Mouse (Mus musculus) embryonic facial prominence, embryonic 10.5 days (tissue): Measurements from ENCODE around the gene Olfr1133. TPM values are rescaled to one million over a fixed set of nuclear protein-coding genes. Genes with fewer than 3 reads are reported as not detected.
"Not testable (repeated sequence)": the region's sequence is repeated elsewhere in the genome, so short reads cannot be mapped to it uniquely, and the experiment has no call there.

ENCODE experiments used
- DNase-seq: peaks from one replicate; pipeline ENCODE4 v3.0.0-alpha.2; 2017; ENCODE audit warnings: low spot score
- H3K27ac ChIP-seq: fragments of 300-500 bp; sonication (generic); replicated peaks from 2 replicates; pipeline ENCODE4 v1.5.1; 2016; ENCODE audit warnings: mild to moderate bottlenecking
- H3K27me3 ChIP-seq: fragments of 300-500 bp; sonication (generic); replicated peaks from 2 replicates; pipeline ENCODE4 v1.6.1; 2016; ENCODE audit warnings: low read depth, mild to moderate bottlenecking; ENCODE audit not compliant: poor library complexity, severe bottlenecking
- H3K36me3 ChIP-seq: fragments of 300-500 bp; sonication (generic); replicated peaks from 2 replicates; pipeline ENCODE4 v1.6.1; 2016; ENCODE audit warnings: mild to moderate bottlenecking, moderate library complexity
- H3K4me1 ChIP-seq: fragments of 300-500 bp; sonication (generic); 2 replicates; pipeline ENCODE4 v1.6.1; 2016
- H3K4me3 ChIP-seq: fragments of 300-500 bp; sonication (generic); 2 replicates; pipeline ENCODE4 v1.5.1; 2016; ENCODE audit warnings: mild to moderate bottlenecking, moderate library complexity
- H3K9me3 ChIP-seq: fragments of 300-500 bp; sonication (generic); 2 replicates; pipeline ENCODE4 v1.6.1; 2016; ENCODE audit warnings: mild to moderate bottlenecking
- WGBS: fragments of 180-500 bp; shearing (Covaris S2); methylation state at CpG from one replicate; pipeline ENCODE4 v1.1.7; 2016; 5-methylcytosine and 5-hydroxymethylcytosine counted together
- polyA plus RNA-seq: library from polyadenylated mRNA; unstranded; fragments of >200 nt; fragmentation: Nextera tagmentation; extraction: Ambion mirVana; gene quantifications from 2 replicates; pipeline ENCODE4 v1.2.1, GENCODE M21; 2016

Olfr1133 gene
- not detected in 2 replicates for polyA plus RNA-seq

GRCm38 (mm10) chr2:87647274-87647673 lies at the start of gene Olfr1133:
Gene Olfr1133, minus strand, starts transcription at chr2:87647374.
- Histone ChIP-seq H3K27ac (no peak within 1 kb of the TSS), H3K9me3 (no peaks in the 10 kb centered on the region), H3K4me3 (no peak within 1 kb of the TSS), H3K27me3 (no peaks in the 10 kb centered on the region), H3K4me1 (no peaks in the 10 kb centered on the region), H3K36me3 (no peaks in the 10 kb centered on the region)
- no peak for DNase-seq

- Histone ChIP-seq H3K4me1 (no peaks in the 10 kb centered on the region), H3K27me3 (no peaks in the 10 kb centered on the region), H3K27ac (no peak within 1 kb of the TSS), H3K36me3 (no peaks in the 10 kb centered on the region), H3K9me3 (no peaks in the 10 kb centered on the region), H3K4me3 (no peak within 1 kb of the TSS)
- DNase-seq: no peak
These were observed 46.7 kb upstream of the Olfr1133 start, which contains the start of gene Olfr1136 for GRCm38 (mm10) chr2:87693847-87694246. Gene Olfr1136, minus strand, starts transcription at chr2:87693947.

GRCm38 (mm10) chr2:87673564-87673963 lies 26.4 kb upstream of the Olfr1133 start, which contains the start of gene Olfr1135:
Gene Olfr1135, minus strand, starts transcription at chr2:87673664.
- H3K4me3 ChIP-seq: no peak within 1 kb of the TSS
- no peaks in the 10 kb centered on the region for H3K4me1 ChIP-seq
- no peak within 1 kb of the TSS for H3K27ac ChIP-seq
- no peaks in the 10 kb centered on the region for H3K27me3 ChIP-seq
- DNase-seq: no peak
- no peaks in the 10 kb centered on the region for H3K36me3 ChIP-seq
- no peaks in the 10 kb centered on the region for H3K9me3 ChIP-seq
- 26% methylated on average over 1 of the region's 1 CpGs for WGBS

- WGBS: 93% methylated on average over 2 of the region's 2 CpGs
- no peaks in the 10 kb centered on the region for H3K4me1 ChIP-seq
- no peaks in the 10 kb centered on the region for H3K9me3 ChIP-seq
- no peak within 1 kb of the TSS for H3K4me3 ChIP-seq
- no peak within 1 kb of the TSS for H3K27ac ChIP-seq
- no peak for DNase-seq
- no peaks in the 10 kb centered on the region for H3K27me3 ChIP-seq
- H3K36me3 ChIP-seq: no peaks in the 10 kb centered on the region
These were observed 11.2 kb upstream of the Olfr1133 start, which contains the start of gene Olfr1134 for GRCm38 (mm10) chr2:87658360-87658759. Gene Olfr1134, minus strand, starts transcription at chr2:87658460.

- Histone ChIP-seq H3K36me3 (no peaks in the 10 kb centered on the region), H3K27me3 (no peaks in the 10 kb centered on the region), H3K4me1 (no peaks in the 10 kb centered on the region), H3K9me3 (no peaks in the 10 kb centered on the region), H3K4me3 (no peak overlapping the region), H3K27ac (no peak overlapping the region)
- DNase-seq: no peak
These were observed 4.7 kb downstream of the Olfr1133 start for GRCm38 (mm10) chr2:87642441-87642840.

GRCm38 (mm10) chr2:87637435-87637834 lies 9.7 kb downstream of the Olfr1133 start, which contains the start of gene Olfr1132:
Gene Olfr1132, minus strand, starts transcription at chr2:87637535.
- no peaks in the 10 kb centered on the region for H3K4me1 ChIP-seq
- H3K4me3 ChIP-seq: no peak within 1 kb of the TSS
- H3K27me3 ChIP-seq: no peaks in the 10 kb centered on the region
- no peaks in the 10 kb centered on the region for H3K36me3 ChIP-seq
- H3K9me3 ChIP-seq: no peaks in the 10 kb centered on the region
- no peak within 1 kb of the TSS for H3K27ac ChIP-seq
- DNase-seq: no peak

GRCm38 (mm10) chr2:87626804-87627203 lies 20.4 kb downstream of the Olfr1133 start, which contains the start of gene Olfr1131:
Gene Olfr1131, plus strand, starts transcription at chr2:87627104.
- no peaks in the 10 kb centered on the region for H3K27me3 ChIP-seq
- WGBS: 66% methylated on average over 3 of the region's 3 CpGs
- no peaks in the 10 kb centered on the region for H3K9me3 ChIP-seq
- H3K36me3 ChIP-seq: no peaks in the 10 kb centered on the region
- H3K4me1 ChIP-seq: no peaks in the 10 kb centered on the region
- no peak for DNase-seq
- H3K27ac ChIP-seq: no peak within 1 kb of the TSS
- H3K4me3 ChIP-seq: no peak within 1 kb of the TSS

GRCm38 (mm10) chr2:87605912-87606311 lies 41.3 kb downstream of the Olfr1133 start, which contains the start of gene Olfr1130:
Gene Olfr1130, plus strand, starts transcription at chr2:87606212.
- H3K4me3 ChIP-seq, H3K27me3 ChIP-seq, DNase-seq, H3K27ac ChIP-seq, H3K9me3 ChIP-seq, H3K36me3 ChIP-seq, H3K4me1 ChIP-seq: not testable (repeated sequence)

Other genes starting within 250 kb of the Olfr1133 start
- not detected in 2 replicates for gene Olfr1123, start 230.7 kb downstream of the Olfr1133 start, polyA plus RNA-seq
- 0.06 and 0.14 TPM in 2 replicates for gene Olfr1124, start 217.1 kb downstream of the Olfr1133 start, polyA plus RNA-seq
- not detected in 2 replicates for gene Olfr1126, start 193.4 kb downstream of the Olfr1133 start, polyA plus RNA-seq
- gene Pramel7, start 150.3 kb downstream of the Olfr1133 start, polyA plus RNA-seq: not detected in 2 replicates
- not detected in 2 replicates for gene Pramel6, start 140.8 kb downstream of the Olfr1133 start, polyA plus RNA-seq
- not detected in 2 replicates for gene Olfr153, start 115.6 kb downstream of the Olfr1133 start, polyA plus RNA-seq
- not detected in 2 replicates for gene Olfr1128, start 101.8 kb downstream of the Olfr1133 start, polyA plus RNA-seq
- gene Olfr1129, start 73.5 kb downstream of the Olfr1133 start, polyA plus RNA-seq: not detected in 2 replicates
- gene Olfr1130, start 41.2 kb downstream of the Olfr1133 start, polyA plus RNA-seq: not detected in 2 replicates
- gene Olfr1131, start 20.3 kb downstream of the Olfr1133 start, polyA plus RNA-seq: not detected in 2 replicates
- gene Olfr1132, start 9.8 kb downstream of the Olfr1133 start, polyA plus RNA-seq: not detected in 2 replicates
- gene Olfr1134, start 11.1 kb upstream of the Olfr1133 start, polyA plus RNA-seq: not detected in 2 replicates
- not detected in 2 replicates for gene Olfr1135, start 26.3 kb upstream of the Olfr1133 start, polyA plus RNA-seq
- not detected in 2 replicates for gene Olfr1136, start 46.6 kb upstream of the Olfr1133 start, polyA plus RNA-seq
- gene Olfr1137, start 65.8 kb upstream of the Olfr1133 start, polyA plus RNA-seq: not detected in 2 replicates
- not detected in 2 replicates for gene Olfr1138, start 92.6 kb upstream of the Olfr1133 start, polyA plus RNA-seq
- gene Olfr1140, start 96.4 kb upstream of the Olfr1133 start, polyA plus RNA-seq: not detected in 2 replicates
- not detected in 2 replicates for gene Olfr1141, start 106.6 kb upstream of the Olfr1133 start, polyA plus RNA-seq
- gene Olfr152, start 132.1 kb upstream of the Olfr1133 start, polyA plus RNA-seq: not detected in 2 replicates
- gene Olfr1143, start 153.2 kb upstream of the Olfr1133 start, polyA plus RNA-seq: not detected in 2 replicates
- not detected in 2 replicates for gene Olfr1145, start 162.4 kb upstream of the Olfr1133 start, polyA plus RNA-seq
- gene Olfr1148, start 183.2 kb upstream of the Olfr1133 start, polyA plus RNA-seq: not detected in 2 replicates
- gene Olfr1150-ps1, start 196.6 kb upstream of the Olfr1133 start, polyA plus RNA-seq: not detected in 2 replicates
- not detected in 2 replicates for gene Olfr1151, start 208.5 kb upstream of the Olfr1133 start, polyA plus RNA-seq
- not detected in 2 replicates for gene Olfr1152, start 219.1 kb upstream of the Olfr1133 start, polyA plus RNA-seq
- not detected in 2 replicates for gene Olfr1153, start 247.6 kb upstream of the Olfr1133 start, polyA plus RNA-seq